Comparison of ENCODE assay signal across 25 mouse cellular contexts in the genomic region with DNA sequence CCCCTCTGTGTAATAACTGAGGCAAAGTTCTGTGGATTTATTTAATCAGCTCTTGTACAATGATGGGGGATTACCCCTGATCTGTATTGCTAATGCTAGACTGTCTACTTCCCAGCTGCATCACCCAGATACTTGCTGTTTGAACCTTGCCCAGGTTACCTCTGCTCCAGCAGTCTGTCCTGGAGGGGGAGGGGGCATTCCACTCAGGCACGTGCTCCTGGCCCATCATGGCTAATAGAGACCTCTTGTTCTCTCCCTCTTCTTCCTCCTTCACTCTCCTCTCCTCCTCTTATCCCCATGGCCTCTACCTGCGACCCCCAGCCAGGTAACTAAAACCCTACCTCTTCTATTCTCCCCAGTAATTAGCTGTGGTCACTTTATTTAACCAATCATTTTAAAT. TPM values are rescaled to one million over a fixed set of nuclear protein-coding genes. Genes with fewer than 3 reads are reported as not detected.
DNase-seq lines count a peak whose midpoint lies in the region; ATAC-seq and TF ChIP-seq lines count a peak whose summit lies in the region.
"Had no signal": no experiment of that assay in that cellular context is flagged by ENCODE, and none has a peak within 500 bp of the region (broad histone marks: within the 10 kb centered on the region; RNA-seq: fewer than 3 reads in every experiment).

No protein-coding gene starts in this region.

- H3K9ac ChIP-seq in liver, postnatal 0 days (replicated peaks): no peak overlapping the region
- H3K9ac ChIP-seq in liver, embryonic 15.5 days: no peak overlapping the region
- H3K9ac ChIP-seq: embryonic facial prominence, embryonic 13.5 days; hindbrain, embryonic 13.5 days; limb, embryonic 12.5 days; stomach, embryonic 15.5 days had no signal

- H3K36me3 ChIP-seq in liver, postnatal 0 days (replicated peaks; ENCODE audit: insufficient read depth, low read length): no peaks in the 10 kb centered on the region
- H3K36me3 ChIP-seq in liver, embryonic 15.5 days (replicated peaks): no peaks in the 10 kb centered on the region
- H3K36me3 ChIP-seq: embryonic facial prominence, embryonic 13.5 days; forebrain, embryonic 10.5 days; hindbrain, embryonic 13.5 days; limb, embryonic 12.5 days; stomach, embryonic 15.5 days had no signal

- H3K4me1 ChIP-seq in liver, postnatal 0 days (ENCODE audit: insufficient read depth): peaks cover 50% of the 10 kb centered on the region
- peaks cover 85% of the 10 kb centered on the region for H3K4me1 ChIP-seq in liver, embryonic 15.5 days (replicated peaks)

- H3K9me3 ChIP-seq in liver, postnatal 0 days (ENCODE audit: low read length): no peaks in the 10 kb centered on the region
- no peaks in the 10 kb centered on the region for H3K9me3 ChIP-seq in liver, embryonic 15.5 days (replicated peaks)
- H3K9me3 ChIP-seq: embryonic facial prominence, embryonic 13.5 days; forebrain, embryonic 10.5 days; G1E; hindbrain, embryonic 13.5 days; limb, embryonic 12.5 days; stomach, embryonic 15.5 days had no signal

- ATAC-seq in liver, postnatal 0 days: no peak
- no peak for ATAC-seq in liver, embryonic 15.5 days (ENCODE audit: insufficient read depth)
- ATAC-seq: forebrain, embryonic 16.5 days; intestine, embryonic 16.5 days had no signal

- WGBS in liver, postnatal 0 days (ENCODE audit: insufficient replicate concordance): 61% methylated on average over 2 of the region's 2 CpGs
- WGBS in liver, embryonic 15.5 days (ENCODE audit: insufficient replicate concordance): 57% methylated on average over 2 of the region's 2 CpGs

- no peak overlapping the region for H3K4me3 ChIP-seq in liver, postnatal 0 days (ENCODE audit: low read depth, low read length)
- no peak overlapping the region for H3K4me3 ChIP-seq in liver, embryonic 15.5 days (replicated peaks)
- H3K4me3 ChIP-seq: embryonic facial prominence, embryonic 13.5 days; forebrain, embryonic 10.5 days; hindbrain, embryonic 13.5 days; limb, embryonic 12.5 days; stomach, embryonic 15.5 days had no signal

- no peak overlapping the region for H3K4me2 ChIP-seq in liver, postnatal 0 days (ENCODE audit: low read depth, low read length)
- H3K4me2 ChIP-seq in liver, embryonic 15.5 days: no peak overlapping the region
- H3K4me2 ChIP-seq: embryonic facial prominence, embryonic 13.5 days; hindbrain, embryonic 13.5 days; limb, embryonic 12.5 days; stomach, embryonic 15.5 days had no signal

- H3K27ac ChIP-seq in liver, postnatal 0 days (ENCODE audit: low read depth): no peak overlapping the region
- H3K27ac ChIP-seq in liver, embryonic 15.5 days (replicated peaks): peak overlapping the region; percentile 99
- H3K27ac ChIP-seq: embryonic facial prominence, embryonic 13.5 days; forebrain, embryonic 10.5 days; hindbrain, embryonic 13.5 days; limb, embryonic 12.5 days; macrophage; stomach, embryonic 15.5 days had no signal

- no peaks in the 10 kb centered on the region for H3K27me3 ChIP-seq in liver, postnatal 0 days (ENCODE audit: insufficient read depth, low read length)
- no peaks in the 10 kb centered on the region for H3K27me3 ChIP-seq in liver, embryonic 15.5 days
- H3K27me3 ChIP-seq: embryonic facial prominence, embryonic 13.5 days; hindbrain, embryonic 13.5 days; limb, embryonic 12.5 days; stomach, embryonic 15.5 days had no signal

- intact Hi-C loops in heart, postnatal 25 days (cut with DNase I): no loop called here
- intact Hi-C loops in heart, postnatal 14 days (cut with DNase I): no loop called here

- DNase-seq in heart, adult 11 months: peak; percentile 80
- no peak for DNase-seq in heart, postnatal 25 days (ENCODE audit: low spot score)
- peak; percentile 38 for DNase-seq in liver
- DNase-seq in liver, postnatal 0 days: no peak
- DNase-seq in kidney, postnatal 25 days: peak; percentile 71 to 87
- no peak for DNase-seq in urinary bladder, postnatal 25 days (ENCODE audit: low spot score)
- no peak for DNase-seq in heart, postnatal 14 days
- DNase-seq: adrenal gland, adult 8-10 months; cerebellum, adult 9-11 months; heart, postnatal 36 days; lung, adult 2 months; lung, postnatal 10 days; midbrain, embryonic 14.5 days; right cerebral cortex, postnatal 25 days; thymus, postnatal 14 days had no signal

- no peak for TF ChIP-seq EP300 in liver, postnatal 0 days (IDR thresholded peaks at IDR 0.05; ENCODE audit: low read depth)

- TF ChIP-seq CTCF in liver, postnatal 0 days (IDR thresholded peaks at IDR 0.05; ENCODE audit: low read depth): no peak

RNA-seq across cellular contexts. Expression of a gene that starts 4.1 kb away (rescaled TPM):
- total RNA-seq in heart, postnatal 25 days (2021): 10 to 100 TPM; 13.8 to 19.8 TPM
- 31.9 and 32.7 TPM in 2 replicates for polyA plus RNA-seq in liver, postnatal 0 days (2015; fragmentation: Nextera tagmentation; extraction: Ambion mirVana)
- 53.5 and 59.8 TPM in 2 replicates for polyA plus RNA-seq in liver, embryonic 15.5 days (2015; fragmentation: Nextera tagmentation; extraction: Ambion mirVana)
- total RNA-seq in heart, postnatal 14 days (2021): 10 to 100 TPM; 21.8 to 28.8 TPM

RNA-seq across cellular contexts. Expression of a gene that starts 44.4 kb away (rescaled TPM):
- 10 to 100 TPM; 36.9 to 48.7 TPM for total RNA-seq in heart, postnatal 25 days (2021)
- 40.8 and 40.9 TPM in 2 replicates for polyA plus RNA-seq in liver, postnatal 0 days (2015; fragmentation: Nextera tagmentation; extraction: Ambion mirVana)
- 42.5 and 42.9 TPM in 2 replicates for polyA plus RNA-seq in liver, embryonic 15.5 days (2015; fragmentation: Nextera tagmentation; extraction: Ambion mirVana)
- 10 to 100 TPM; 30.8 to 44.3 TPM for total RNA-seq in heart, postnatal 14 days (2021)

Comparison
In these comparisons a context has a peak if more than half of its experiments do, and no peak if none do; other contexts are left out.
1. DNase-seq: peak in heart, adult 11 months (single experiment), liver (single experiment) and kidney, postnatal 25 days (2 of 2); none in heart, postnatal 25 days (single experiment), liver, postnatal 0 days (single experiment), urinary bladder, postnatal 25 days (single experiment) and heart, postnatal 14 days (0 of 2).